Mouse (Mus musculus) layer of hippocampus, adult 8-10 months (tissue): Measurements from ENCODE around the gene Tcf3. TPM values are rescaled to one million over a fixed set of nuclear protein-coding genes. Genes with fewer than 3 reads are reported as not detected.

Experiments
- DNase-seq, 2 experiments: peaks; one replicate each; pipeline ENCODE4 v3.0.0; 2022; ENCODE audit warnings: low spot score in 2 of 2
- total RNA-seq, 4 experiments: library from RNA; stranded (reverse); gene quantifications; 2 replicates each; pipeline ENCODE4 v1.2.4; 2022

Tcf3 gene
- total RNA-seq, 4 experiments from 2014 or later = 29.5 to 33.9 (median 32.2) TPM

DNA sequence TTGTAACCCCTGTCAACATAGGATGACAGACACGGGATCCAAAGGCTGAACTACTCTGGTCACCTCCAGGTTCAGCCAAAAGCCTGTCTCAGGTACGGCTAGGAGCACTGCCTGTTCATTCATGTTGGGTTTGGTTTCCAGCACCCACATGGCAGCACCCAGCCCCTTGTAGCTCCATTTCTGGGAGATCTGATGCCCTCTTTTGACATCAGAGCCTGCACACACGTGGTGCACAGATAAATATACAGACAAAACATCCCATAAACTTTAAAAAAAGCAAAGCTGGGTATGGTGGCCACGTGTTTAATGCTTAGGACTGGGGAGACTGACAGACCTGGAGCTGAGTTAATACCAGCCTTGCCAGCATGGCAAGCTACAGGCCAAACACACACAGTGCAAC is 25.5 kb downstream of the Tcf3 start:
- no peak for DNase-seq

DNA sequence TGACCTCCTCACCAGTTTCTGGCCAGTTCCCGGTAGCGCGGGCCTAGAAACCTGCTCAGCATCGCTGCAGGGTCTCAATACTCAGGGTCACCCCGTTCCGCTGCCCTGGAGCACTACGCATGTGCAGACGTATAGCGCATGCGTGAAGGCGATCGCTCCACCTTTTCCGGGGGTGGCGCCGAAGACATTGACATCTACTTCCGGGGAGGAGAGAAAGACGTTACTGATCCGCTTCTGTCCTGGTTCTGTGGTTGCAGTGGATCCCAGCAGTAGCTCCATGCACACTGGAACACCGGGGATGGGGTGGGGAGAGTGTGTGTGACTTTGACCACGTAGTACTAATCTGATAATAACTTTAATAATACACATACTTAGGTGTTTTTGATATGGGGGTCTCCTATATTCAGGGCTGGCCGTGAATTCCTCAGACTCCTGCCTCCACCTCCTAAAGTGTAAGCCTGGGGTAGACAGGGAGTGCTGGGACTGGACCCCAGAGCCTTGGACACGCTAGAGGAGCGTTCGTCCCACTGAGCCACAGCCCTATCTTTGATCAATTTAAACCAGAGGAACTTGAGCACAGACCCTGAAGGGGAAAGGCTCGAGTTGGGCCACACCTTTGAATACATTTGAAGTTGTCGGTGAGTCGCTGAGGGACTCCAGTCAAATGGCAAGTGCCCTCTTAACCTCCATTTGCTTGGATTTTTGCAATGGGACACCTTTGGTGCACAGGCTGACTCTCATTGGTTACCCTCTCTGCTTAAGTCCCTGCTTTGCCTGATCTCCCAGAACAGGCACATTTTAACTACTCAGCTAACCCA is 26.6 kb downstream of the Tcf3 start, which contains the start of gene Uqcr11:
TSS of gene Uqcr11 (minus strand) at position 147 of the 818 bp plus-strand sequence.
- DNase-seq = peak; percentile 92 to 93

DNA sequence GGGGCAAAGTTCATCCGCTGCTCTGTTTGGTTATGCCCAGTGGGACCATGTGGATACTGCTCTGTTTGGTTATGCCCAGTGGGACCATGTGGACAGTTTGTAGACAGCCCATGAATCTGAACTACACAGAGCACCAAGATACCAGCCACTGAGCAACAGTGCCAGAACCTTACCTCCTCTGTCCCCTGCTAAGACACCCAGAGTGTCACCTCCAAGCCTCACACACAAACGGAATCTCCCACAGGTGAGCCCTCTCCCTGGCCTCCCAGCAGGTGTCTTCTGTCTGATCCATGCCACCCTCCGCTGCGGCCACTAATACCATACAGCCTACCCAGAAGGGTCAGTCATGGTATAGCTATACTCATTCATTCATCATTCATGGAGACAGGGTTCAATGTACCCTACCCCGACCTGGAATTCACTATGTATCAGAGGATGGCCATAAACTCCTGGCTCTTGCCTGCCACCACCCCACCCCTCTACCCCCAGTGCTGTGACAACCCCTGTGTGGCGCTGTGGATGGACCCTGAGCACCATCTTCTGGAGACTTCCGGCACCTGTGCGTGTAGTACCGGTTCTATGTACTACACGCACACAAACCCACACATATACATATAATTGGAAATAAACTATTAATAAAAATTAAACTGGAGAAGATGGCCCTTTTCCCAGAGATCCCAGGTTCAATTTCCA is 27.8 kb downstream of the Tcf3 start:
- no peak for DNase-seq

DNA sequence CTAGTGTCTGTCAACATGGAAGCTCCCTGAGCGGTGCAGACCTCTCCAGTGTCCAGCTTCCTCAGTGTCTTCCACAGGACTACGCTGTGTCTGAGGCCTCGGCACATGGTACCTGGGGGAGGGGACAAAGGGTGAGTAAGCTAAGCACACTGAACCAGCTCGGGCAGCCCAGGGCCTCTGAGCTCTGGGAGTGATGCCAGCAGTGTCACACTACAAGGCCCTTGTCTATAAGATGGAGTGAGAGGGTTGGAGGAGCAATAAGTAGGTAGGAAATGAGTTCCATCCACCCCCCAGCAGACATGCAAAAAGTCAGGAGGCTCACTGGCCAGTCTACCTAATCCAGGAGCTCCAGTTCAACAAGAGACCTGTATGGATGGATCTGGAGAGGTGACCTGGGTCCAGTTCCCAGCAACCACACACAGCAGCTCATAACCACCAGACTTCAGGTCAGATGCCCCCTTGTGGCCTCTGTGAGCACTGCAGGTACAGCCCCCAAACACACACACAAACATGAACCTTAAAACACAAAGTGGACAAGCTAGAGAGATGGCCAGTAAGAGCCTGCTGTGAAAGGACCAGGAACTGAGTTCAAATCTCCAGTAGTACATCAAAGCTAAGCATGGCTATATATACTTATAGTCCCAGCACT is 30.3 kb downstream of the Tcf3 start:
- no peak for DNase-seq

DNA sequence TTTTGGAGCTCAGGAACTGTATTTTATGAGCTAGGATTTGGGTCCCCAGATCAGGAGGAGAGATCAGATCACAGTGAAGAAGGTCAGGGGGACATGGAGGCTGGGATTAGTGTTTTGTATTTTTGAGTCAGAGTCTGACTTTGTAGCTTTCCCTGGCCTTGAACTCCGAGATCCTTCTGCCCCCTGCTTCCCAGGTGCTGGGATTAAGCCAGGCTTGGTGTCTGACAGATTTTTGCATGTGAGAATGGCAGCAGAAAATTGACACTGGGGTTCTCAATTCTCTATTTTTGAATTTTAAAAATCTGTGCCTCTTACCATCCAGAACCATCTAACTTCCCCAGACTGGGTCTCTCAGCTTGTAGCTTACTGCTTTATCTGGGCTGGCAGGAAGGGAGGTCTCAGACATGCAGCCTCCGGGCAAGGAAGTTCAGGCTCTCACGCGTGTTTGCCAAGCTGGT is 32.7 kb downstream of the Tcf3 start:
- no peak for DNase-seq

DNA sequence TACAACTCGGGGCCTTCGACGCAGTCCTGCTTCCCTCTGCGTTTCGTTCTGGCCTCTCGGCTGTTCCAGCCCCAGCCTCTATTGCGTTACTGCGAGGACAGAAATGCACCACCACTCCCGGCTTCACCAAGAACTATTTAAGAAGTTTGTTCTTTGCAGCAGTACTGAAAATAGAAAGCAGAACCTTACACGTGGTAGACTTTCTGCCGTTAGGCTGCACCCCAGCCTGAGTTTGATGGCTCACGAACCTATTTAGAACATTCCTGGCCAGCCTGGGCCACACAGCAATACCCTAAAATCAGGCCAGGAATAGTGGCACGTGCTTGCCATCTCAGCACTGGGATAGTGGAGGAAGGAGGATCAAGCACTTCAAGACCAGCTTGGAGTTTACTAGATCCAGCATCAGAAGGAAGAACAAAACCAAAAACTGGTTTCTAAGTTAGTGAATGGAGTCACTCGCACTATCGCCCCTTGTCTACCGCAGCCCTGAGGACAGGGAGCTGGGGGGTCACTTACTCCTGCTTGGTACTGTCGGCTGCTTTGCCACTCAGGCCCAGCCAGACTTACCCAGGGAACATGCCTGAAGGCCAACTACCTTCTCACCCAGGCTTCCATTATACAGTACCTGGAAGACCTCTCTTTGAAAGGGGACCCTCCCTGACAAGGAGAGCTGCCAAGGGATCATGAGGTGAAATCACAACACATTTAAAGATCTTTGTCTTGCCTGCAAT is 33.3 kb downstream of the Tcf3 start:
- no peak for DNase-seq

DNA sequence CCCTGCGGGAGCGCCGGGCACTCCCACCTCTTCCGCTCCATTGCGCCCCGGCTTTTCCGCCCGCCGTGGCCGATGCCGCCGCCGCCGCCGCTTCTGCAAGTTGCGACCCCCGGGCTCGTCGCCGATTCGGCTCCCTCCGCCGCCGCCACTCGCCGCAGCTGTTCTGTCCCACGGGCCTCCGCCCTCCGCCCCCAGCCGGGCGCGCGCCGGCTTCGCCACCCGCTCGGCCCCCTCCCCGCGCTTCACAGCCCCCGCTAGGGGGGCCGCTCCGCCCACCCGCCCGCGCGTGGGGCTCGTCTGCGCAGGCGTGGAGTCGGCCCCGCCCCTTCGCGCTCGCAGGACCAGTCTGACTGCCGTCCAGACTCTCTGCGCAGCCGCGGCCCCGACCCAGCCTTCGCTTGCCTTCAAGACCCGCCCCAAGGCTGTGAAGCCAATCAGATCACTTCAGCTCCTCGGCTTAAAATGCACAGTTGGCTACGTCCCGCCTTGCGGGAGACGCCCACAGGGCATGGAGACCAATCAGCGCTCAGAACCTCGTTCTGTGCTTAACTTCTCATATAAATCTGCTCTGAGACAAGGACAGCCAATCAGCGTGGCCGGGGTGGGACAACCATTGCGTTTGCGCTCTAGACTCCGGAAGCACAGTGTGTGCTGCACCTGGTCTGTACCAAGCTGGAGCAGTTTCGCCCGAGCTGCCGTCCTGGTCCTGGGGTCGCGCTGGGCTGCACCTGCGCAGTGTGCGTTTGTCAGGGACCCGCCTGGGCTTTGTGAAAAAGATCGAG is 34.1 kb downstream of the Tcf3 start, which contains the start of gene Mbd3:
TSS of gene Mbd3 (minus strand) at position 360 of the 782 bp plus-strand sequence.
- DNase-seq = peak; percentile 99 to 100

DNA sequence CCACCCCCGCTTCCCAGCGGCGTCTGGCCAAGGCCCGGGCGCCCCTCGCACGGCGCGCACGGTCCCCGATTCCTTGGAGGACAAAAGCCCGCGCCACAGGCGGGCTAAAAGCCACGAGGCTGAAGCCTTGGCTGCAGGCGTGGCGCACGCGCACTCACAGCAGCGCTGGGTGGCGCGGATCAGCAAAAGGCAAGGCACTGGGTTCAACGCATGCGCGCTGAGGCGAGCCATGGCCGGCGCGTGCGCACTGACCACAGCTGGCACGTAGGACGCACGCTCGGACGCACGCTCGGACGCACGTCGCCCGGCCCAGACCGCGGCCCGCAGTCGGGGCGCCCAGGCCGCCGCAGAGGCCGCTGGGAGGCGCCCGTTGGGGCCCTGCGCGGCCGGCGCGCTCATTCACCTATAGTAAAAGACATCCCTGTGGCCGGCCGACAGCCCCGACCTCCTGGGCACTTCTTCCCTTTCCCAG is 34.7 kb downstream of the Tcf3 start:
- peak; percentile 94 to 98 for DNase-seq

DNA sequence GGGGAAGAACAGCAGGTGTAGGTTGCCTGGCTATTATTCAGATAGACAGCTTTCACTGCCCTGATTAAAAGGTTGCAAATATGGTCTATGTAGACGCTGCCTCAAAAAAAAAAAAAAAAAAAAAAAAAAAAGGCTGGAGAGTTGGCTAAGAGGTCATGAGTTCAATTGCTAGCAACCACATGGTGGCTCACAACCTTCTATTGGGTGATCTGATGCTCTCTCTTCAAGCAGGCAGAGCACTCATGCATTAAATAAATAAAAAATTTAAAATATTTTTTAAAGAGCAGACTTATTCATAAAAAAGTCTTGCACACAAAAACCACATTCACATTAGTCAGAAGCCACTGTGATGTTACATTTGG is 35.3 kb downstream of the Tcf3 start:
- DNase-seq = no peak

DNA sequence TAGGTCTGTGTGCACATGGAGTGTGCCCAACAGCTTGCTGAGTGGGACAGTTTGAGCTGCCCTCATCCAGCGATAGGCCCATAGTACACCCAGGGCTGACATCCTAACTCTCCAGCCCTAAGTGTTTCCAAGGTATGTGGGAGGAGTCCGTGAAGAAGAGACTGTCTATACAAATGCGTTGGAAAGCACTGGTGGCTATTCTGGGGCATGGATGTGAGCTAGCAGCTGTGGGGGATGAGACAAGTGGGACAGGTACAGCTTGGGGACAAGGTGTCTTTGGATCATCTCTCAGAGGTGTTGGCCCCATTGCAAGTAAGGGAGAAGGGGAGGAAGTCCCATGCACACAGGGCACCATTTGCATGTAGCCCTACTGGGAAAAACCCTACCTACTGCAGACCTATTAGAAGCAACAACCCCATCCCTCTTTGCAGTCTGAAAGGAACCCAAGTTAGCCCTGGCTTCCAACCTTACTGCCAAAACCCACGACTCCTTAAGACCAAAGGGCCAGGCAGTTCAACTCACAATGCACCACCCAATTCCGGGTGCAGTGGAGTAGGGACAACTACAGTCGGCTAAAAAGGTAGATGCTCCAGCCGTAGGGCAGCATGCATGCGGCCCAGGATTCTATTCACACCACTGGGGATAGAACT is 35.8 kb downstream of the Tcf3 start:
- no peak for DNase-seq

DNA sequence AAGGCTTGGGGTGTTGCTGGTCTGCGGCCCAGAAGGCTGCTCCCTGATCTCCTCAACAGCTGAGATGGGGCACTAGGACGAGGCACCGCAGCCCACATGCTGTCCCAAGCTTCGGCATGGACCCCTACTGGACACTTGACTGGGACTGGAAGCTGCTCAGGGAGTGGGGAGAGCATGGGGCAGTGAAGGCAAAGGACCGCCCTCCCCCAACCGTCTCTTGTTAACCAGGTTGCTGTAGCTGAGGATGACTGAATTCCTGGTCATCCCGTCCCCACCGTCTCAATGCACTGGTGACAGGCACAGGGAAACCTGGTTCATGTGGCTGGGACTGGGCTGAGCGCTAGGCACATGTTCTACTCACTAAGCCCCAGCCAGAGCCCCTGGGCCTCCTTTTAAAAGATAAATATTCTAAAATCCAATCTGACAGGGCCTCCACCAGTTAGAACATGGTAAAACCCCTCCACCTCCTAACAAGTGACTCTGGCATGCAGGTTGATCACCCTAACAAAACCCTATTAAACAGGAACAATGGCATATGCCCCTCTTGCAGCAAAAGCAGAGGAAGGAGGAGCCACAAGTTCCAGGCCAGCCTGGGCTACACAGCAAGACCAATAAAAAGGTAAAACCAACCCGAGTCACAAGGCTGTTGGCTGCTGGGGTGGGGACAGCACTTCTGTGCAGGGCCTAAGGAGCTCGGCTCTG is 36.5 kb downstream of the Tcf3 start:
- DNase-seq = no peak

DNA sequence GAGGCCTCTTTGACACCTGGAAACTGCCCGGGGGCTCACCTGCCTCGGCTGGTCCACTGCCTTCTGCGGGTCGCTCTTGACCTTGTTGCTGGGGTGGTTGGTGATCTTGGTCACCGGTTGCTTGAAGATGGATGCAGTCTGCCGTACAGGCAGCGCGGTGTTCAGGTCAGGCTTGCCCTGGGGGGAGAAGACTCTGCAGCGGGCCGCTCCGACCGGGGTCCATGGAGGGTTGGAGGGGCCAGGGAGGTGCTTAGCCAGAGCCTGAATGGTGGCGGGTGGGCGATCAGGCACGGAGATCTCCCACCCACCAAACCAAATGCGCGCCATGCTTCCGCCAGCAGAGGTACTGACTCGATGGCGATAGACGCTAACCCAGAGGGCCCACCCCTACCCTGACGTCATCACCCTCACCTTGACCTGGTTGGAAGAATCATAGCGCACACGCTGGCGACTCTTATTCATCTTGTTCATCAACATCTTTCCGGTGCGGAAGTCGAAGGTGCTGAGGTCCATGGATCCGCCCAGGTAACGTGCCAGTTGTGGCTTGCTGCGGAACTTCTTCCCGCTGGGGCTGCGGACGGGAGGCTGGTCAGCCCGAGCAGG is 38.3 kb downstream of the Tcf3 start:
- DNase-seq = no peak

DNA sequence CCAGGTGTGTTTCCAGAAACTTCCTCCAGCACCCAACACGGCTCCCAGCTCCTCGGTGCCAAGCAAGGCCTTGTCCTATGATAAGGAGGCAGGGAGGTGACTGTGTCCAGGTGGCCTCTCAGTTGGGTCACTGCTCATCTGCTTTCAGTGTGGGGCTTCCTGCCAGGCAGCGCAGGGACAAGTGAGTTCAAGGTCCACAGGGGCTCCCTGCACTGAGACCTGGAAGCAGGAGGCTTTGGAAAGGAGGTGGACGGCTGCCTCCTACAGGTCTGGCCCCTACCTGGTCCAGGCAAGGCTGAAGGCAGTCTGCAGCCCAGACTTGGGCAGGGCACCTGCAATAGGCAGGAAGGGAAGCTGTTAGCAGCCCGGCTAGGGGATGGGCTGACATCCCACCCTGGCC is 40.8 kb downstream of the Tcf3 start:
- no peak for DNase-seq

DNA sequence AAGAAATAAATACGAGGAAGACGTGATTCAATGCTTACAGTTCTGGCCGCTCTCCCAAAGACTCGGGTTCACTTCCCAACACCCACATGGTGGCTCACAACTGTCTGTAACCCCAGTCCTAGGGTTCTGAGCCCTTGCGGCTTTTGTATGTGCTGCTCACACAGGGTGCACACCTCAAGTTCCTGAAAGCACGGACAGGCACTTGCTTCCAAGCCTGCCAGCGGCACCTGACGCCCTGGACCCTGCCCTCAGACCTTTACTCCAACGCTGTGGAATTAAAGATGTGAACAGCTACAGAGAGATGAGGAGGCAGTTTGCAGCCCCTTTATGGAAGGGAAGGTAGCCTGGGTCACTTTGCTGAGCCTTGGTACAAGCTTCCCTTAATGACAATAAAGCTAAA is 42.8 kb downstream of the Tcf3 start:
- DNase-seq = no peak

DNA sequence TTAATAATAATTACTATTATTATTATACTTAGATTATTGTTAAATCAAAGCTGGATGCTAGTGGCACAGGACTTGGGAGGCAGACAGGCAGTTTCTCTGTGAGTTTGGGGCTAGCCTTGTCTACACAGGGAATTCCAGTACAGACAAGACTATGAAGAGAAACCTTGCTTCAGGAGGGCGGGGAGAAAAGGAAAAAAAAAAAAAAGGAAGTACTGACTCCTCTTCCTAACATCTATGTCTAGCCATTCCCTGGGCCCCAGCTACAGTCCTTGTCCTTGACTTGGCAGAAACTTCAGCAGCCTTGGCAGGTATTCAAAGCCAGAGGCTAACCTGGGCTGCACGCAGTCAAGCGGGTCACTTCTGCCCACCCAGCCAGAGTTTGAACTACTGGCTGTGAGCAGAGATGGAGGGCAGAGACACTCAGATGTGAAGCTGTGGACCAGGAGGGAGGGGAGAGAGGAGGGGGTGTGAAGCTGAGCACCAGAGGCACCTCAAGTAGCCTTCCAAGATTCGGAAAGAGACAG is 44.2 kb downstream of the Tcf3 start:
- DNase-seq = no peak

DNA sequence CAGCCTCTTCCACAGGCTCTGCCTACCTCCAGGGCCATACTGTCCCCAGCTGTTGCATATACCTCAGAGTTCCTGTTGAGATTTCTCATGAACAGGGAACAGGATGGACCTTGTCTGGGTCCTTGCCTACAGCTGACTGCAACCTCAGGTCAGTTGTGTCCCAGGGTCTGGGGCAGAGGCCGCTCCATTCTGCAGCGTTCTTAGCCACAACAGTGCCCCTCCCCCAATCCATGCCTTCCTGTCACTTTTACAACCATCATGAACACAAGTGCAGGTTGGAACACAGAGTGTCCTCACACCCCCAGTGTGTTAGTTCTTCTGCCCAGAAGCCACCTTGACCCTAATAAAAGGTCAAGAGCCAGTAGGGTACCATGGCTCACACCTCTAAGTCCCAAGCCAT is 44.7 kb downstream of the Tcf3 start:
- DNase-seq = no peak

DNA sequence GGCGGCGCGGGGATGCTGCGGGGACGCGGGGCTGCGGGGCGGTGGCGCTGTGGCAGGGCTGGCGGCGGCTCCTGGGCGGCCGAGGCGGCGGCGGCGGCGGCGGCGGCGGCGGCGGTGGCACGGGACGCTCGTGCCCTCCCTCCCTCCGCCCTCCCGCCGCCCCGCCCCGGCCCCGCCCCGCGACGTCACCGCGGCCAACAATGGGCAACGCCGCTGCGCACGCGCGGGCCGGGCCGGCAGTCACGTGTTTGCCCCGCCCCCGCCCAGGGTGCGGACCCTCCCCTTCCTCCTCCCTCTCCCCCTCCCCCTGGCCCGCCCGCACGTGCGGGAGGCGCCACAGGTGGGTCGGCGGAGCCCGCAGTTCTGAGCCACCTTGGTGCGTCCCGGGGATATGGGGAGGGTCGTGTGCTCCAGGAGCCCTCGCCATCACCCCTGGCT is 45.9 kb downstream of the Tcf3 start, which contains the start of gene Mex3d:
TSS of gene Mex3d (minus strand) at position 138 of the 438 bp plus-strand sequence.
- DNase-seq = peak in 1 of 2 experiments; percentile 76

DNA sequence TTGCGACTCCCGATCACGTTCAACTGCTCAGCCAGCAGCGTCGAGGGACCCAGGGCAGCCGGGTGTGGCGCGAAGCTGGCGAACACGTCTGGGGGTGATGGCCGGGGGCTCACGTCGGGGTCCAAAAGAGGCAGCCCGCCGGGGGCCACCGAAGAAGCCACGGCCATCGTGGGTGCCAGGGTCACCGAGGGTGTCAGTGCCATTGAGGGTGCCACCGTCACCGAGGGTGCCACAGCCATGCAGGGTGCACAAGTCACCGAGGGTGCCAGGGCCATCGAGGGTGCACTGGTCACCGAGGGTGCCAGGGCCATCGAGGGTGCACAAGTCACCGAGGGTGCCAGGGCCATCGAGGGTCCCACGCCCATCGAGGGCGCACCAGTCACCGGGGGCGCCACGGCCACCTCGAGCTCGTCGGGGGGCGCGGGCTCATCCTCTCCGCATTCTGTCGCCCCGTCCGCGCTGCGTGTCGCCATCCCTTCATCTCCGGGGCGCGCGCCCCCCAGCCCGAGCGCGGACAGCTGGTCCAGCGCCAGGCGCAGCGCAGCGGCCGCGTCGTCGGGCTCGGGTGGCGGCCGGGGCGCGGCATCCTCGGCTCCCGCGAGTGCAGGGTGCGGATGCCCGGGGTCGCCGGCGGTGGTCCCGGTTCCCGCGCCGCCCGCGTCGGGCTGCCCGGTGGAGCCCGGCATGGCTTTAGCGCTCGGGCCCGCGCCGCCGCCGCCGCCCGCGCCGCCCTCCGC is 46.5 kb downstream of the Tcf3 start:
- DNase-seq = no peak
